Mouse (Mus musculus) liver, adult 2 months (tissue): ENCODE measurements around the gene C330021F23Rik.

Experiments
- CTCF ChIP-seq: fragments of 200-500 bp; IDR thresholded peaks from 2 replicates; pipeline ENCODE4 v1.5.1; 2011; ENCODE audit warnings: low read depth, low read length, control low read depth
- POLR2A ChIP-seq: fragments of 200-500 bp; IDR thresholded peaks from 2 replicates; pipeline ENCODE4 v1.6.1; 2011; ENCODE audit warnings: low read length, control low read depth; ENCODE audit not compliant: insufficient read depth; ENCODE audit errors: extremely low read depth

DNA sequence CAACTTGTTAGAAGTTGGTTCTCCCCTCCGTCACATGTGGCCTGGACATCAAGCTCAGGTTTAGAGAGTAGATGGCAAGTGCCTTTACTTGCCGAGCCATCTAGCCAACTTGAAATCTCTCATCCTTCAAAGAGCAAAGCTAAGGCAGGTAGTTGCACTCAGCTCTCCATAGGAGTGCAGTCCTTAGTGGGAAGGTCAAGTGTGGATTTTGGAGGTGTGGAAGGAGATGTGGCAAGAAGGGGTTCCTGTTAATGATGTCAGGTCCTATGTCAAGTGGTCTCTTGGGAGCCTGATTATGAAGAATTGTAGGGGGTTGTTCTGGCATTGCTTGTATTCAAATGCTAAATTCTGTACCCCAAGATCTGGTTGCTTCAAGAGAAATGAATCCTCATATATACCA is 26.7 kb downstream of the C330021F23Rik start:
- TF ChIP-seq CTCF (no peak), POLR2A (no peak)
